Comparison of ENCODE assay signal across 28 mouse cellular contexts in the genomic region with DNA sequence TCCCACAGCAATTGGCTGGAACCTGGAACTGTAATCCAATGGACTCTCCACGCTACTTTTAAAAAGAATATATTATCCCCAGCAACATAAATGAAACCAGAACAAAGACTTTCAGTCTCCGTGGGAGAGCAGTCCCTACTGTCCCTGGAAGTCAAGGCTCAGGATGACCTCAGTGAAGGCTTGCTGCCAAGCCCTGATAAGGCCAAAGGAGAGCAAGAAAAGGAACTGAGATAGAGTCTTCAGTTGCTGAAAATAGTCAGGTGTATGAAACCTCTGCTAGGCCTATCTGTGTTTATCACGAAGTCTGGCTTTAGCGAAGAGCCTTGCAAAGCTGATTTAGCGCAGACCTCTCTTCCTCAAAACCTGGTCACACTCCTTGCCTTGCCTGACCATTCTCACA. TPM values are rescaled to one million over a fixed set of nuclear protein-coding genes. Genes with fewer than 3 reads are reported as not detected.
DNase-seq lines count a peak whose midpoint lies in the region; ATAC-seq and TF ChIP-seq lines count a peak whose summit lies in the region.
"Had no signal": no experiment of that assay in that cellular context is flagged by ENCODE, and none has a peak within 500 bp of the region (broad histone marks: within the 10 kb centered on the region; RNA-seq: fewer than 3 reads in every experiment).

No protein-coding gene starts in this region.

- no peak overlapping the region for H3K4me2 ChIP-seq in forebrain, embryonic 11.5 days (ENCODE audit: low read depth, low read length, severe bottlenecking)
- no peak overlapping the region for H3K4me2 ChIP-seq in forebrain, embryonic 14.5 days (ENCODE audit: low read length)
- H3K4me2 ChIP-seq in neural tube, embryonic 15.5 days, result no peak overlapping the region
- H3K4me2 ChIP-seq in stomach, postnatal 0 days (replicated peaks; ENCODE audit: low read depth), result no peak overlapping the region
- H3K4me2 ChIP-seq: embryonic facial prominence, embryonic 15.5 days; forebrain, embryonic 13.5 days; heart, embryonic 13.5 days; kidney, embryonic 15.5 days; liver, embryonic 15.5 days; lung, embryonic 14.5 days; midbrain, embryonic 15.5 days had no signal

- H3K9ac ChIP-seq in forebrain, embryonic 11.5 days (ENCODE audit: low read length), result no peak overlapping the region
- no peak overlapping the region for H3K9ac ChIP-seq in forebrain, embryonic 14.5 days (ENCODE audit: low read length)
- H3K9ac ChIP-seq in MEL (ENCODE audit: control insufficient read depth, low read depth, low read length, poor library complexity, severe bottlenecking), result no peak overlapping the region
- no peak overlapping the region for H3K9ac ChIP-seq in neural tube, embryonic 15.5 days (replicated peaks)
- no peak overlapping the region for H3K9ac ChIP-seq in stomach, postnatal 0 days (ENCODE audit: low read length)
- H3K9ac ChIP-seq: embryonic facial prominence, embryonic 15.5 days; forebrain, embryonic 13.5 days; heart, embryonic 13.5 days; kidney, embryonic 15.5 days; liver, embryonic 15.5 days; lung, embryonic 14.5 days; midbrain, embryonic 15.5 days had no signal

- H3K79me2 ChIP-seq in MEL (ENCODE audit: control insufficient read depth, insufficient read depth, low read length, poor library complexity), result no peaks in the 10 kb centered on the region

- H3K27ac ChIP-seq in forebrain, embryonic 11.5 days (ENCODE audit: low read depth, low read length), result no peak overlapping the region
- H3K27ac ChIP-seq in forebrain, embryonic 14.5 days (ENCODE audit: low read depth, low read length), result no peak overlapping the region
- no peak overlapping the region for H3K27ac ChIP-seq in MEL (ENCODE audit: control insufficient read depth, low read depth, low read length)
- H3K27ac ChIP-seq in neural tube, embryonic 15.5 days (replicated peaks), result no peak overlapping the region
- no peak overlapping the region for H3K27ac ChIP-seq in gastrocnemius, adult 2 months
- H3K27ac ChIP-seq in stomach, postnatal 0 days (replicated peaks), result no peak overlapping the region
- H3K27ac ChIP-seq: embryonic facial prominence, embryonic 10.5 days; embryonic facial prominence, embryonic 15.5 days; forebrain, embryonic 13.5 days; heart, embryonic 13.5 days; kidney, embryonic 15.5 days; liver, embryonic 15.5 days; midbrain, embryonic 10.5 days; midbrain, embryonic 15.5 days had no signal

- peak; percentile 8 for DNase-seq in forebrain, embryonic 11.5 days (ENCODE audit: low spot score)
- no peak for DNase-seq in forebrain, embryonic 14.5 days (ENCODE audit: low spot score)
- DNase-seq in MEL (ENCODE audit: low read depth, low spot score), result peak; percentile 16
- DNase-seq in adrenal gland, postnatal 25 days, result peak; percentile 51
- DNase-seq in gastrocnemius, adult 2 months, result no peak
- no peak for DNase-seq in stomach, postnatal 0 days (ENCODE audit: low spot score)
- DNase-seq: cerebellum, adult 2 months; cerebellum, postnatal 25 days; gastrocnemius, postnatal 25 days; heart, adult 18-20 months; heart, postnatal 10 days; kidney, adult 18-20 months; kidney, postnatal 25 days; lung, embryonic 14.5 days; spleen, adult 18-20 months; thymus, postnatal 14 days had no signal

- WGBS in forebrain, embryonic 11.5 days, result 84% methylated on average over 5 of the region's 5 CpGs
- 88% methylated on average over 5 of the region's 5 CpGs for WGBS in forebrain, embryonic 14.5 days
- 82% methylated on average over 5 of the region's 5 CpGs for WGBS in neural tube, embryonic 15.5 days
- 88% methylated on average over 5 of the region's 5 CpGs for WGBS in stomach, postnatal 0 days

- H3K27me3 ChIP-seq in forebrain, embryonic 11.5 days (ENCODE audit: control insufficient read depth, insufficient read depth, low read length), result no peaks in the 10 kb centered on the region
- H3K27me3 ChIP-seq in forebrain, embryonic 14.5 days (replicated peaks; ENCODE audit: control insufficient read depth, insufficient read depth, low read length), result no peaks in the 10 kb centered on the region
- H3K27me3 ChIP-seq in MEL (ENCODE audit: control insufficient read depth in 1 of 2, insufficient read depth in 2 of 2, low read length in 2 of 2), result peaks cover 0 to 10% of the 10 kb centered on the region in 2 experiments; a peak in 2 of 4 replicates
- no peaks in the 10 kb centered on the region for H3K27me3 ChIP-seq in neural tube, embryonic 15.5 days (replicated peaks)
- H3K27me3 ChIP-seq in stomach, postnatal 0 days (ENCODE audit: control insufficient read depth, insufficient read depth, low read length), result no peaks in the 10 kb centered on the region
- H3K27me3 ChIP-seq: embryonic facial prominence, embryonic 15.5 days; forebrain, embryonic 13.5 days; heart, embryonic 13.5 days; kidney, embryonic 15.5 days; liver, embryonic 15.5 days; midbrain, embryonic 15.5 days had no signal

- no peaks in the 10 kb centered on the region for H3K4me1 ChIP-seq in forebrain, embryonic 11.5 days (replicated peaks; ENCODE audit: control insufficient read depth, insufficient read depth, low read length)
- no peaks in the 10 kb centered on the region for H3K4me1 ChIP-seq in forebrain, embryonic 14.5 days (ENCODE audit: control insufficient read depth, insufficient read depth, low read length)
- peaks cover 0 to 6% of the 10 kb centered on the region in 2 experiments; a peak in 1 of 4 replicates for H3K4me1 ChIP-seq in MEL (ENCODE audit: control insufficient read depth in 1 of 2, insufficient read depth in 2 of 2, low read length in 2 of 2)
- no peaks in the 10 kb centered on the region for H3K4me1 ChIP-seq in neural tube, embryonic 15.5 days
- no peaks in the 10 kb centered on the region for H3K4me1 ChIP-seq in stomach, postnatal 0 days (replicated peaks; ENCODE audit: control insufficient read depth, insufficient read depth)
- H3K4me1 ChIP-seq: embryonic facial prominence, embryonic 10.5 days; embryonic facial prominence, embryonic 15.5 days; forebrain, embryonic 13.5 days; kidney, embryonic 15.5 days; liver, embryonic 15.5 days; midbrain, embryonic 10.5 days; midbrain, embryonic 15.5 days had no signal

- H3K4me3 ChIP-seq in forebrain, embryonic 11.5 days (ENCODE audit: low read depth, low read length), result no peak overlapping the region
- no peak overlapping the region for H3K4me3 ChIP-seq in forebrain, embryonic 14.5 days (ENCODE audit: low read depth, low read length)
- H3K4me3 ChIP-seq in MEL (ENCODE audit: control insufficient read depth in 1 of 2, insufficient read depth in 1 of 2, low read depth in 2 of 2, low read length in 2 of 2), result no peak overlapping the region
- H3K4me3 ChIP-seq in neural tube, embryonic 15.5 days (replicated peaks), result no peak overlapping the region
- no peak overlapping the region for H3K4me3 ChIP-seq in gastrocnemius, adult 2 months
- no peak overlapping the region for H3K4me3 ChIP-seq in stomach, postnatal 0 days (ENCODE audit: low read depth, low read length)
- H3K4me3 ChIP-seq: embryonic facial prominence, embryonic 10.5 days; embryonic facial prominence, embryonic 15.5 days; forebrain, embryonic 13.5 days; heart, embryonic 13.5 days; kidney, embryonic 15.5 days; liver, embryonic 15.5 days; midbrain, embryonic 10.5 days; midbrain, embryonic 15.5 days had no signal

- no peak for TF ChIP-seq POLR2A in MEL (IDR thresholded peaks at IDR 0.05; ENCODE audit: control insufficient read depth in 1 of 2, insufficient read depth in 1 of 2, low read depth in 1 of 2, low read length in 2 of 2, poor library complexity in 1 of 2)

- no peak for TF ChIP-seq CTCF in MEL (IDR thresholded peaks at IDR 0.05 in 2 of 3, conservative IDR thresholded peaks at IDR 0.05 in 1 of 3; ENCODE audit: control insufficient read depth in 1 of 3, insufficient read depth in 1 of 3, low read depth in 2 of 3, low read length in 3 of 3, poor library complexity in 1 of 3, severe bottlenecking in 1 of 3)
- TF ChIP-seq CTCF in gastrocnemius, adult 2 months (IDR thresholded peaks at IDR 0.05), result no peak
- TF ChIP-seq CTCF in stomach, postnatal 0 days (IDR thresholded peaks at IDR 0.05; ENCODE audit: low read depth), result no peak

- TF ChIP-seq EP300 in MEL (IDR thresholded peaks at IDR 0.05; ENCODE audit: low read depth in 1 of 2, low read length in 2 of 2), result no peak
- TF ChIP-seq EP300 in stomach, postnatal 0 days (optimal IDR thresholded peaks at IDR 0.05), result no peak

- no peaks in the 10 kb centered on the region for H3K36me3 ChIP-seq in forebrain, embryonic 11.5 days (ENCODE audit: control insufficient read depth, insufficient read depth, low read length)
- no peaks in the 10 kb centered on the region for H3K36me3 ChIP-seq in forebrain, embryonic 14.5 days (ENCODE audit: control insufficient read depth, insufficient read depth, low read length)
- no peaks in the 10 kb centered on the region for H3K36me3 ChIP-seq in MEL (ENCODE audit: control insufficient read depth in 1 of 2, insufficient read depth in 2 of 2, low read length in 2 of 2)
- H3K36me3 ChIP-seq in neural tube, embryonic 15.5 days, result no peaks in the 10 kb centered on the region
- H3K36me3 ChIP-seq in stomach, postnatal 0 days (ENCODE audit: control insufficient read depth, insufficient read depth, low read length), result no peaks in the 10 kb centered on the region
- H3K36me3 ChIP-seq: embryonic facial prominence, embryonic 10.5 days; embryonic facial prominence, embryonic 15.5 days; heart, embryonic 13.5 days; kidney, embryonic 15.5 days; liver, embryonic 15.5 days; midbrain, embryonic 10.5 days; midbrain, embryonic 15.5 days had no signal

- no peaks in the 10 kb centered on the region for H3K9me3 ChIP-seq in forebrain, embryonic 11.5 days (ENCODE audit: control insufficient read depth, low read length)
- H3K9me3 ChIP-seq in forebrain, embryonic 14.5 days (replicated peaks; ENCODE audit: control insufficient read depth, low read length), result no peaks in the 10 kb centered on the region
- H3K9me3 ChIP-seq in MEL (replicated peaks; ENCODE audit: insufficient read depth, low read length), result no peaks in the 10 kb centered on the region
- no peaks in the 10 kb centered on the region for H3K9me3 ChIP-seq in neural tube, embryonic 15.5 days (replicated peaks)
- no peaks in the 10 kb centered on the region for H3K9me3 ChIP-seq in stomach, postnatal 0 days (ENCODE audit: control insufficient read depth, low read length)
- H3K9me3 ChIP-seq: embryonic facial prominence, embryonic 10.5 days; embryonic facial prominence, embryonic 15.5 days; forebrain, embryonic 13.5 days; heart, embryonic 13.5 days; kidney, embryonic 15.5 days; liver, embryonic 15.5 days; midbrain, embryonic 10.5 days; midbrain, embryonic 15.5 days had no signal

- intact Hi-C loops in gastrocnemius, adult 2 months (cut with DNase I), result no loop called here

- no peak for ATAC-seq in forebrain, embryonic 11.5 days (replicated peaks; ENCODE audit: low FRiP score)
- no peak for ATAC-seq in forebrain, embryonic 14.5 days
- ATAC-seq in neural tube, embryonic 15.5 days (ENCODE audit: low FRiP score), result no peak
- ATAC-seq in stomach, postnatal 0 days (ENCODE audit: low FRiP score, low TSS enrichment), result no peak
- ATAC-seq: CD4-positive, CD25-positive, alpha-beta regulatory T cell, adult 4 months; forebrain, embryonic 13.5 days; hindbrain, embryonic 16.5 days; midbrain, embryonic 15.5 days had no signal

- no peak for TF ChIP-seq RAD21 in MEL (IDR thresholded peaks at IDR 0.05; ENCODE audit: low read depth, low read length)

RNA-seq across cellular contexts. Expression of gene Akr1b3, which starts 14.1 kb away (rescaled TPM):
- 180 and 186 TPM in 2 replicates for polyA plus RNA-seq in forebrain, embryonic 11.5 days (2014; fragmentation: Nextera tagmentation; extraction: Ambion mirVana)
- 117 and 134 TPM in 2 replicates for polyA plus RNA-seq in forebrain, embryonic 14.5 days (2014; fragmentation: Nextera tagmentation; extraction: Ambion mirVana)
- total RNA-seq in MEL (2012; rRNA removed), result 110 and 122 TPM in 2 replicates
- 100 to 1,000 TPM; 151 to 532 TPM for polyA plus RNA-seq in MEL (2012; ENCODE audit: insufficient read depth in 1 of 2, insufficient read length in 2 of 2, low read depth in 1 of 2, low replicate concordance in 2 of 2, missing spikeins in 1 of 2)
- total RNA-seq in adrenal gland, postnatal 25 days (2021), result 224 and 233 TPM in 2 replicates
- 126 and 145 TPM in 2 replicates for polyA plus RNA-seq in neural tube, embryonic 15.5 days (2015; fragmentation: Nextera tagmentation; extraction: Ambion mirVana)
- 100 to 1,000 TPM; 140 to 194 TPM for total RNA-seq in gastrocnemius, adult 2 months (2021)
- 188 TPM in 2 replicates for polyA plus RNA-seq in stomach, postnatal 0 days (2015; fragmentation: Nextera tagmentation; extraction: Ambion mirVana)

RNA-seq across cellular contexts. Expression of gene Akr1b8, which starts 22.5 kb away (rescaled TPM):
- polyA plus RNA-seq in forebrain, embryonic 11.5 days (2014; fragmentation: Nextera tagmentation; extraction: Ambion mirVana), result 18.9 and 19.9 TPM in 2 replicates
- polyA plus RNA-seq in forebrain, embryonic 14.5 days (2014; fragmentation: Nextera tagmentation; extraction: Ambion mirVana), result 3.8 and 5.1 TPM in 2 replicates
- not detected in 2 replicates for total RNA-seq in MEL (2012; rRNA removed)
- not detected for polyA plus RNA-seq in MEL (2012; ENCODE audit: insufficient read depth in 1 of 2, insufficient read length in 2 of 2, low read depth in 1 of 2, low replicate concordance in 2 of 2, missing spikeins in 1 of 2)
- 186 and 230 TPM in 2 replicates for total RNA-seq in adrenal gland, postnatal 25 days (2021)
- polyA plus RNA-seq in neural tube, embryonic 15.5 days (2015; fragmentation: Nextera tagmentation; extraction: Ambion mirVana), result 4.7 and 5.7 TPM in 2 replicates
- 1 to 10 TPM; 1.7 to 1.9 TPM for total RNA-seq in gastrocnemius, adult 2 months (2021)
- 96.1 and 112 TPM in 2 replicates for polyA plus RNA-seq in stomach, postnatal 0 days (2015; fragmentation: Nextera tagmentation; extraction: Ambion mirVana)
- total RNA-seq: neutrophil, adult 5-6 weeks had no signal
- polyA plus RNA-seq: CD4-positive, CD25-positive, alpha-beta regulatory T cell, adult 4 months had no signal

RNA-seq across cellular contexts. Expression of gene Akr1b10, which starts 52.6 kb away (rescaled TPM):
- 11.0 and 11.2 TPM in 2 replicates for polyA plus RNA-seq in forebrain, embryonic 11.5 days (2014; fragmentation: Nextera tagmentation; extraction: Ambion mirVana)
- polyA plus RNA-seq in forebrain, embryonic 14.5 days (2014; fragmentation: Nextera tagmentation; extraction: Ambion mirVana), result 5.8 and 7.9 TPM in 2 replicates
- 7.5 and 8.7 TPM in 2 replicates for total RNA-seq in MEL (2012; rRNA removed)
- polyA plus RNA-seq in MEL (2012; ENCODE audit: insufficient read depth in 1 of 2, insufficient read length in 2 of 2, low read depth in 1 of 2, low replicate concordance in 2 of 2, missing spikeins in 1 of 2), result 10 to 100 TPM in 1 of 2 experiments, not detected in 1; 17.4 TPM
- 127 and 139 TPM in 2 replicates for total RNA-seq in adrenal gland, postnatal 25 days (2021)
- polyA plus RNA-seq in neural tube, embryonic 15.5 days (2015; fragmentation: Nextera tagmentation; extraction: Ambion mirVana), result 13.7 and 16.0 TPM in 2 replicates
- total RNA-seq in gastrocnemius, adult 2 months (2021), result 10 to 100 TPM; 48.5 to 62.6 TPM
- polyA plus RNA-seq in stomach, postnatal 0 days (2015; fragmentation: Nextera tagmentation; extraction: Ambion mirVana), result 18.3 and 20.0 TPM in 2 replicates

Comparison
In these comparisons a context has a peak if more than half of its experiments do, and no peak if none do; other contexts are left out.
1. DNase-seq: peak in forebrain, embryonic 11.5 days (single experiment), MEL (single experiment) and adrenal gland, postnatal 25 days (single experiment); none in forebrain, embryonic 14.5 days (single experiment), gastrocnemius, adult 2 months (single experiment) and stomach, postnatal 0 days (single experiment).